In the genomic region with DNA sequence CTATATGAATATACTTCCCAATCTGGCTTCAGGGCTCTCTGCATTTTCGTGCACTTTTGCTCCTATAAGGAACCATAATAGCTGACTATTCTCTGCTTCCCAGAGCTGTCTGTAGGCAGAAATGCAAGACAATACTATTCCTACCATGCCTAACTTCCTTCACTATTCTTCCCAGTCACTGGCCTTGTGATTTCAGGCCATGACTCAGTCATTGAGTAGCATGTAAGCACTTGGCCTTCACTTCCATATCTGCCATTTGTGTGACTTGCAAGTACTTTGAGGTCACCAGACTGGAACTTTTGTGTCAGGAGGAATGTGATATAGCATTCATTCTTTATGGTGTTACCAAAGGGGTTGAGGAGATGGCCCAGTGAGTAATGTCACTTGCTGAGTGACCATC, we compare ENCODE assay signal across 20 mouse cellular contexts.
"Had no signal": no experiment of that assay in that cellular context is flagged by ENCODE, and none has a peak within 500 bp of the region (broad histone marks: within the 10 kb centered on the region; RNA-seq: fewer than 3 reads in every experiment).

No protein-coding gene starts in this region.

- H3K4me2 ChIP-seq: lung, embryonic 14.5 days; midbrain, embryonic 12.5 days; neural tube, embryonic 13.5 days; neural tube, embryonic 15.5 days had no signal

- ATAC-seq: midbrain, embryonic 16.5 days had no signal

- H3K4me3 ChIP-seq: midbrain, embryonic 10.5 days; midbrain, embryonic 12.5 days; myocyte; neural tube, embryonic 13.5 days; neural tube, embryonic 15.5 days had no signal

- H3K27me3 ChIP-seq: midbrain, embryonic 12.5 days; neural tube, embryonic 13.5 days; neural tube, embryonic 15.5 days had no signal

- H3K27ac ChIP-seq: liver, embryonic 14.5 days; midbrain, embryonic 10.5 days; midbrain, embryonic 12.5 days; neural tube, embryonic 13.5 days; neural tube, embryonic 15.5 days had no signal

- H3K4me1 ChIP-seq: neural tube, embryonic 15.5 days had no signal

- H3K9me3 ChIP-seq: midbrain, embryonic 10.5 days; midbrain, embryonic 12.5 days; neural tube, embryonic 15.5 days had no signal

- H3K36me3 ChIP-seq: neural tube, embryonic 13.5 days; neural tube, embryonic 15.5 days had no signal

- DNase-seq: lung, adult 18-20 months; lung, embryonic 14.5 days; lung, postnatal 14 days; lung, postnatal 36 days; midbrain, embryonic 14.5 days; retina, postnatal 1 day; right cerebral cortex, adult 18-20 months; right cerebral cortex, postnatal 25 days; right cerebral cortex, postnatal 4 days; spleen, adult 18-20 months; thymus, adult 18-20 months; thymus, postnatal 14 days; thymus, postnatal 36 days had no signal

- H3K9ac ChIP-seq: liver, embryonic 14.5 days; lung, embryonic 14.5 days; midbrain, embryonic 12.5 days; neural tube, embryonic 13.5 days; neural tube, embryonic 15.5 days had no signal
